Mouse (Mus musculus) adrenal gland, postnatal 14 days (tissue): Measurements from ENCODE around the gene Pianp. TPM values are rescaled to one million over a fixed set of nuclear protein-coding genes. Genes with fewer than 3 reads are reported as not detected.

Experiments
- DNase-seq: peaks from one replicate; pipeline ENCODE4 v3.0.0; 2021; ENCODE audit warnings: mixed read lengths
- total RNA-seq: library from RNA; stranded (reverse); gene quantifications from 2 replicates; pipeline ENCODE4 v1.2.3, GENCODE M21; 2021

Gene Pianp
- total RNA-seq, 1 experiment from 2014 or later: 4.8 TPM

- DNase-seq: no peak
These were observed 11.6 kb downstream of the Pianp start for GRCm38 (mm10) chr6:125008060-125008459.

GRCm38 (mm10) chr6:125008586-125009128, 12.2 kb downstream of the Pianp start:
- peak; percentile 98 for DNase-seq

- no peak for DNase-seq
These were observed 12.5 kb downstream of the Pianp start, which contains the start of gene Zfp384 for GRCm38 (mm10) chr6:125009129-125009180. TSS of gene Zfp384 (plus strand) at chr6:125009145.

- peak; percentile 94 for DNase-seq
These were observed 12.9 kb downstream of the Pianp start for GRCm38 (mm10) chr6:125009181-125010073.

GRCm38 (mm10) chr6:125017682-125018081, 21.2 kb downstream of the Pianp start:
- DNase-seq: no peak

- peak; percentile 85 for DNase-seq
These were observed 34.0 kb downstream of the Pianp start for GRCm38 (mm10) chr6:125030532-125030931.

GRCm38 (mm10) chr6:125031604-125032003, 35.1 kb downstream of the Pianp start:
- no peak for DNase-seq

GRCm38 (mm10) chr6:125038666-125039065, 42.2 kb downstream of the Pianp start:
- DNase-seq: no peak

- no peak for DNase-seq
These were observed 42.6 kb downstream of the Pianp start for GRCm38 (mm10) chr6:125039131-125039530.

- DNase-seq: peak; percentile 93
These were observed 43.1 kb downstream of the Pianp start, which contains the start of gene Ing4 for GRCm38 (mm10) chr6:125039533-125040153. TSS of gene Ing4 (plus strand) at chr6:125039760.

GRCm38 (mm10) chr6:125040221-125040620, 43.7 kb downstream of the Pianp start:
- no peak for DNase-seq

- DNase-seq: no peak
These were observed 44.6 kb downstream of the Pianp start for GRCm38 (mm10) chr6:125041047-125041446.

GRCm38 (mm10) chr6:125042081-125042480, 45.6 kb downstream of the Pianp start:
- no peak for DNase-seq

- peak; percentile 91 for DNase-seq
These were observed 50.2 kb downstream of the Pianp start for GRCm38 (mm10) chr6:125046691-125047090.

- no peak for DNase-seq
These were observed 53.2 kb downstream of the Pianp start, which contains the start of gene Acrbp for GRCm38 (mm10) chr6:125049678-125050077. TSS of gene Acrbp (plus strand) at chr6:125049689.

GRCm38 (mm10) chr6:125051237-125051636, 54.7 kb downstream of the Pianp start:
- peak; percentile 43 for DNase-seq

Other genes with a start within 250 kb of the Pianp start
- gene Gm45234, start 240.7 kb upstream of the Pianp start, total RNA-seq: not detected in 2 replicates
- 70.3 and 84.6 TPM in 2 replicates for gene Atn1, start 240.2 kb upstream of the Pianp start, total RNA-seq
- gene Eno2, start 227.0 kb upstream of the Pianp start, total RNA-seq: 13.0 and 18.9 TPM in 2 replicates
- not detected in 2 replicates for gene Lrrc23, start 217.0 kb upstream of the Pianp start, total RNA-seq
- gene Spsb2, start 188.0 kb upstream of the Pianp start, total RNA-seq: 13.0 and 14.6 TPM in 2 replicates
- gene Tpi1, start 182.4 kb upstream of the Pianp start, total RNA-seq: 425 and 436 TPM in 2 replicates
- gene Usp5, start 167.2 kb upstream of the Pianp start, total RNA-seq: 83.2 and 103 TPM in 2 replicates
- 22.2 and 26.1 TPM in 2 replicates for gene Cdca3, start 167.1 kb upstream of the Pianp start, total RNA-seq
- 9.4 and 9.5 TPM in 2 replicates for gene Gnb3, start 156.4 kb upstream of the Pianp start, total RNA-seq
- gene P3h3, start 138.9 kb upstream of the Pianp start, total RNA-seq: 21.4 and 26.1 TPM in 2 replicates
- 1.6 and 2.3 TPM in 2 replicates for gene Gpr162, start 132.7 kb upstream of the Pianp start, total RNA-seq
- gene Cd4, start 108.5 kb upstream of the Pianp start, total RNA-seq: 1.4 and 13.0 TPM in 2 replicates
- gene Lag3, start 85.0 kb upstream of the Pianp start, total RNA-seq: 1.5 and 2.5 TPM in 2 replicates
- gene Ptms, start 76.6 kb upstream of the Pianp start, total RNA-seq: 917 and 925 TPM in 2 replicates
- 274 and 276 TPM in 2 replicates for gene Mlf2, start 65.3 kb upstream of the Pianp start, total RNA-seq
- 117 and 122 TPM in 2 replicates for gene Cops7a, start 31.2 kb upstream of the Pianp start, total RNA-seq
- gene Zfp384, start 12.5 kb downstream of the Pianp start, total RNA-seq: 47.2 and 50.4 TPM in 2 replicates
- 64.9 and 71.8 TPM in 2 replicates for gene Ing4, start 43.1 kb downstream of the Pianp start, total RNA-seq
- 7.5 and 8.2 TPM in 2 replicates for gene Acrbp, start 53.0 kb downstream of the Pianp start, total RNA-seq
- 0.44 and 2.1 TPM in 2 replicates for gene Lpar5, start 71.2 kb downstream of the Pianp start, total RNA-seq
- 189 and 192 TPM in 2 replicates for gene Chd4, start 99.3 kb downstream of the Pianp start, total RNA-seq
- gene Nop2, start 135.2 kb downstream of the Pianp start, total RNA-seq: 47.0 and 53.7 TPM in 2 replicates
- gene Iffo1, start 148.5 kb downstream of the Pianp start, total RNA-seq: 18.6 and 25.0 TPM in 2 replicates
- 1,705 and 1,924 TPM in 2 replicates for gene Gapdh, start 169.8 kb downstream of the Pianp start, total RNA-seq
- gene Ncapd2, start 195.0 kb downstream of the Pianp start, total RNA-seq: 43.2 and 45.2 TPM in 2 replicates
- gene Mrpl51, start 195.1 kb downstream of the Pianp start, total RNA-seq: 222 and 232 TPM in 2 replicates
- gene Vamp1, start 218.9 kb downstream of the Pianp start, total RNA-seq: 31.8 and 42.6 TPM in 2 replicates
- gene Tapbpl, start 235.2 kb downstream of the Pianp start, total RNA-seq: 12.6 and 14.0 TPM in 2 replicates
- gene Cd27, start 240.3 kb downstream of the Pianp start, total RNA-seq: 0.93 and 6.9 TPM in 2 replicates